Mouse (Mus musculus) activated CD4-positive, CD25-positive, alpha-beta regulatory T cell, adult 4 months (primary cell): ENCODE measurements at regions not wholly inside any gene's neighbourhood (a gene's known extent, or its start where the extent isn't known, plus 50 kb on each side); places are given as distances from the start of the nearest gene placed in this dataset.

ENCODE experiments used
- ATAC-seq: one replicate; pipeline ENCODE4 v1.8.0; 2017

GRCm38 (mm10) chr5:132760396-132760795 lies 217.3 kb upstream of the Auts2 start:
- ATAC-seq = no peak

DNA sequence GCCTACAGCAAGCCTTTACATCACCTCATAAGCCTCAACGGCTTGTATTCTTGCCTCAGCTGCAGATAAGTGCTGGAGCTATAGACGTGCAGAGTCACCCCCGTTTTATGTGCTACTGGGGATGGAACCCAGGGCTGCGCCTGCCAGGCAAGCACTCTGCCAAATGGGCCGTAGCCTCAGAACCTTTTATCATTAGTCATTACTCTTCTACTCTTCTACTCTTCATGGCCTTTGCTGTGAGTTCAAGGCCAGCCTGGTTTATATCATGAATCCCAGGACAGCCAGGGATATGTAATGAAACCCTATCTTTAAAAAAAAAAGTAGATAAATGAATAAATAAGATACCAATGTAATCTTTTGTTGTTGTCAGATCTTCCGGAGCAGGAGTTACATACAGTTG lies 216.6 kb upstream of the Auts2 start:
- ATAC-seq = no peak

DNA sequence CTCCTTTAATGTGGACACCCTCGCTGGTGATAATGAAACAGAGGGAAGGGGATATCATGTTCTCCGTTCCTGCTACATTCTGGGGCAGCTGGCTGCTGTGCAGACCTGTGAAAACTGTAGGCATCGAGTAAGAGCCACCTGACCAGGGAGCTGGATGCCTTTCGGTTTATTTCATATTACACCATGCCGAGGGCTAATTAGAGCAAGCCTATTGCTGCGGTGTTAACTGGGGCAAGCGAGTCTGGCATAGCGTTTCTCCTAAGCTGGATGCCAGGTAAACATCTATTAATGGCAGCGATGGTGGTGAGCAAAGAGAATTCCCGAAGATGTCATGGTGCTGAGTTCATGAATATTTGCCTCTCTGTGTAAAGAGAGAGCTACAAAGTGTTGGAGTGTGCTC lies 215.8 kb upstream of the Auts2 start:
- ATAC-seq = no peak

GRCm38 (mm10) chr5:132737966-132738365 lies 194.8 kb upstream of the Auts2 start:
- ATAC-seq = no peak

GRCm38 (mm10) chr5:132728689-132729189 lies 185.6 kb upstream of the Auts2 start:
- ATAC-seq = no peak

GRCm38 (mm10) chr5:132724467-132724866 lies 181.3 kb upstream of the Auts2 start:
- ATAC-seq = no peak

- no peak for ATAC-seq
Measured at GRCm38 (mm10) chr5:132710301-132710700, 167.2 kb upstream of the Auts2 start.

DNA sequence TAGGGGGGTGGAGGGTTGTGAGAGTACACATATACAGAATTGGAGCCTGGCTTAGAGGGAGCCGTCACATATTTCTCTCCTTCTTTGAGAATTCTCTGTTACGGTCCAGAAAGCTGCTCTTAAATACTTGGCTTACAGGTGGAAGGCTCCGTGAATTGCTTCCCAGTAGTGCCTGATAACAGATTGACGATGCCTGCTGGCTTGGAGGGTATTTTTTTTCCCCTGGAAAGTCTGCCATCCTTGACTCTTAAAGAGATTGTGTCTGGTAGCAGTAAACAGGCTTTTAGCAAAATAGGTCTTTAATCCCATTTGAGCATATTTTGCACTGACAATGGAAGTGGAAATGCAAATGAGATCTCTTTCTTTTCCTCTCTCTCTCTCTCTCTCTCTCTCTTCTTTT lies 164.4 kb upstream of the Auts2 start:
- no peak for ATAC-seq

DNA sequence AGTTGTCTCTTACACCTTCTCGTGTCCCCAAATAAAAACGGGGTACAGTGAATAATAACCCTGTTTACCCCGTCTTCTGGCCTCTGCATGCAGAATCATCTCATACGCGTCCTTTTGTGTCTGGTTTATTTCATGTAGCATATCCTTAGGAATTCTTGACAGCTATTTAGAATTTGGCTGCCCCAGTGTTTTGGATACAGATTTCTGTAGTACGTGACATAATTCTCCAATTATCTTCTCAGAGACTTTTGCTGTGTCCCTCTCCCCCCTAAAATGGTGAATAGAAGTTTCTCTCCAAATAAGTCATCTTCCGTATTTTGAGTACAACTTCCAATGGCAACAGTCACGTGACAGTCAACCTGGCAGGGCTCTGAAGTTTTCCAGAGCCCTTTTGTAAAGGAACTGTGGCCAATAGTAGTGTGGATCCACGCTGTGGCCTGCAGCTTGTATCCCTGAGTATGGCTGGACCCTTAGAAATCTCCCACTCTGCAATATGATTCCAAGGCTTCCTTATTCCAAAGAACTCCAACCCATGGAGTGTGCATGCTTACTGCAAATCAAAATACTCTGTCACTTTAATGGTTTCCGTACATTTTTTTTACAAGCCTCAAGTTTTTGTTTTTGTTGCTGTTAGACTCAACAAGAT lies 160.4 kb upstream of the Auts2 start:
- ATAC-seq = no peak

DNA sequence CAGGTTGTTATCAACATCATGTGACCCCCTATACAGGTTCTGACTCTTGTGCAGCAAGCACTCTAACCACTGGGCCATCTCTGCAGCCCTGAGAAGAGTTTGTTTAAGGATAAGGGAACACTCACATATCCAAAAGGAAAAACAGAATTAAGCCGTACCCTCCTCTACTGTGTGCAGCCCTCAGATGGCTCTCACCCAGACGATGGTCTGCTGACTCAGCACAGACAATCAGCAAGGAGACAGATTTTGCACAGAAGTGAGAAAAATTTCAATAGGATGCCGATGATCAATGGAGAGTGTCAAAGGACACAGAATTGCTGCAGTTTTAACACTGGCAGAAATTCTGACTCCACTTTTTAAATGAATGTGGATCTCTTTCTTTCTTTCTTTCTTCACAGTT lies 159.4 kb upstream of the Auts2 start:
- ATAC-seq = no peak

GRCm38 (mm10) chr5:132690784-132691183 lies 147.6 kb upstream of the Auts2 start:
- no peak for ATAC-seq

DNA sequence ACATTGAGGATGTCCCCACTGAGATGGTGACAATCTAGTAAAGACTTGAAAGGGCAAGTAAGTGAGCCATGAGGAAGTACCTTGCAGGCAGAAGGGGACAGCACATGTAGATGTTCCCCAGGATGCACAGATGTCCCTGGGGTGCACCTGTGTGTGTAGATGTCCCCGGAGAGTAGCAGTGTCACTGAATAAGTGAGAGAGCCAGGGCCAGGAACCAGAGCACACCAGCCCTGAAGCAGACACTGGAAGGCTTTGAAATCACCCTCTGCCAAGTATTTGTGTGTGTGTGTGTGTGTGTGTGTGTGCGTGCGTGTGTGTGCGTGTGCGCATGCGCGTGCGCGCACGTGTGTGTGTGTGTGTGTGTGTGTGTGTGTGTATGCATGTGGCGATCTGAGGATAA lies 132.1 kb upstream of the Auts2 start:
- ATAC-seq = no peak

- ATAC-seq = no peak
Measured at GRCm38 (mm10) chr5:132673599-132674305, 130.6 kb upstream of the Auts2 start.

DNA sequence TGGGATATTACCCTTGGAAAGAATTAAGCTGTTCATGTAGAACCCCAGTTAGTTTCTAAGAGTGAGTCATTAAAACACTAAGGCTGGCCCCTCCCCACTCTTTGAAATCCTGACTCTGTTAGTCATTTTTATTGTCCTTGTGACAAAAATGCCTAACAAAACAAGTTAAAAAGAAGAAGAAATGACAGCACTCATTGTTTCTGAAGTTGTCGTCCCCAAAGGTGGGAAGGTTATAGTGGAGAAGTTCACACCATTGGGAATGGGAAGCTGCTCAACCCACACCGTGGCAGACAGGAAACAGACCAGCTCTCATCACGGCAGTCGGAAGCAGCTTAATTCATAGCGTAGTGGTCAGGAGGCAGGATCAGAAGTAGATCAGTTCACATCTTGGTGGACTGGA lies 128.4 kb upstream of the Auts2 start:
- no peak for ATAC-seq

DNA sequence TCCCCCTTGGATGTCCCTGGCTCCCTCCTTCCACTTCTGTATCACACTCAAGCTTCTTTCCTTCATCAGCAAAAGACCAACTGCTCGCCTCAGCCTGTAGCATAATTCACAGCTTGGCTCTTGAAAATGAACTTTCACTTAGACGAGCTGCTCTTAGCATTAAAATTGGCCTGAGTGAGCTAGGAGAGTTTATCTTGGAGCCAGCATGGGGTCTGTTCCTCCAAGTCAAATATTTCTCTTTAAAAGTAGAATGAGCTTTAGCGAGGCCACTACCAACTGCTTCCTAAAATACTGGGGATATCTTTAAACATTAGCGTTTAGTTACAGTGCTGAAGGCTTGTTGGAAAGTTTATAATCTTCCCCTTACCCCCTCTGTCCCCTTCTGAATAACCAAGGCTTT lies 124.2 kb upstream of the Auts2 start:
- ATAC-seq = no peak

- ATAC-seq = no peak
Measured at GRCm38 (mm10) chr5:132661266-132661665, 118.1 kb upstream of the Auts2 start.

DNA sequence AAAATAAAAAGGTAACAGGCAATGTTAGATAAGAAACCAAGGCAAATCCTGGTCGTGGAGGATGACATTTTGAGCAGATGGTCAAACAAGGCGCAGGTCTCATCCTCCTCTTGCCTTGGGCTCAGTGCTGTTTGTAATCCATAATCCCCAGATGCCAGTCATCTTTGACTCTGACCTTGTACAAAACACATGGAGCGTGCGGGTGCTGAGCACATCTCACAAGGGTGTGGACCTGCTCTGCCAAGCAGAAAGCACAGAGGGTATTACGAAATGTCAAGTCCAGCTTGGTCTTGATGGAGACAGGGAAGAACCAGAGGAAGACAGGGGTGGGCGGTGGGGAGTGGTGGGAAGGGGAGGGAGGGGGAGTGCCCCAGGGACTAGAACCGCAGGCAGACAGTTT lies 116.9 kb upstream of the Auts2 start:
- ATAC-seq = no peak

- no peak for ATAC-seq
Measured at GRCm38 (mm10) chr5:132654382-132654781, 111.2 kb upstream of the Auts2 start.

- ATAC-seq = no peak
Measured at GRCm38 (mm10) chr5:132653694-132654300, 110.7 kb upstream of the Auts2 start.

GRCm38 (mm10) chr5:132652201-132652600 lies 109.1 kb upstream of the Auts2 start:
- ATAC-seq = no peak

DNA sequence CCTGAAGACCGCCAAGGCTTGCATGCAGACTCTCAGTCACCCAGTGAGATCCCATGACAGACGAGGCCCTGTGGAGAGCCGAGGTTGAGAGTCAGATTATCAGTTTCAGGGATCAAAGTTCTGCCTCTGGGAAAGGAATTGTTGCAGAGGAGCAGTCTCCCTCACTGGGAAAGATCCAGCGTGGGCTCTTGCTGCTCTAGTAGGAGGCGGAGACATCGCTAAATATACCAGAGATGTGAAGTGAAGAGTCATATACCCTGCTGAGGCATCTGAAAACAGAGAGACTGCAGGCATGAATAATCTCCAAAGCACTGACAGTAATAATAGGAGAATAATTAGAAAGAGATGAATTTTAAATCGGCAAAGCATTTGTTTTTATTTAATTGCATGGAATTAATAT lies 106.6 kb upstream of the Auts2 start:
- ATAC-seq = no peak

DNA sequence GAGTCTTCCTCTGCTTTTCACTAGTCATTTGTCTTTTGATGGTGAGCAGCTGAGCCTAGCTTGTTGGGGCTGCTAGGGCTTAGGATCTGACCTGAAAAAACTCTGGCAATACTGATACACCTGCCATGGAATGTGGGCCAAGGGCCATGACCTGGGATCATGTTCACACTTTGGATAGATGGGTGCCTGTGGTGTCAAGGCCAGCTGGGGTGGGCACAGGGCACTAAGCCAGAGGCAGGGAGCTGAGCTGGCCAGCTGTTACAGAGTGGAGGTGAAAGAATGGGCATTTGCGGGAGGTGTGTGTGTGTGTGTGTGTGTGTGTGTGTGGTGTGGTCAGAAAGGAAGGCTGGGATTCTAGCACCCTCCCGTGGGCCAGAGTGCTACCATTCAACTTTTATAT lies 105.6 kb upstream of the Auts2 start:
- ATAC-seq = no peak

GRCm38 (mm10) chr5:132644646-132645172 lies 101.6 kb upstream of the Auts2 start:
- ATAC-seq = no peak

GRCm38 (mm10) chr5:132643270-132643669 lies 100.1 kb upstream of the Auts2 start:
- no peak for ATAC-seq
